Mouse (Mus musculus) kidney, adult 2 months (tissue): ENCODE results near the gene Brsk1. TPM values are rescaled to one million over a fixed set of nuclear protein-coding genes. Genes with fewer than 3 reads are reported as not detected.

Source experiments
- DNase-seq: peaks from one replicate; pipeline ENCODE4 v3.0.0; 2021
- H3K27ac ChIP-seq: fragments of 200-500 bp; 2 replicates; pipeline ENCODE4 v1.5.1; 2012; ENCODE audit warnings: low read depth, low read length, control low read depth, inconsistent platforms; ENCODE audit not compliant: insufficient read depth
- H3K27me3 ChIP-seq: fragments of 200-500 bp; replicated peaks from 2 replicates; pipeline ENCODE4 v1.6.1; 2012; ENCODE audit warnings: mild to moderate bottlenecking, moderate library complexity, low read length, inconsistent platforms; ENCODE audit not compliant: control insufficient read depth, insufficient read depth
- H3K36me3 ChIP-seq: fragments of 200-500 bp; 2 replicates; pipeline ENCODE4 v1.6.1; 2012; ENCODE audit warnings: mild to moderate bottlenecking, moderate library complexity, low read length, inconsistent platforms; ENCODE audit not compliant: control insufficient read depth, insufficient read depth
- H3K4me1 ChIP-seq: fragments of 200-500 bp; 2 replicates; pipeline ENCODE4 v1.6.1; 2011; ENCODE audit warnings: low read length; ENCODE audit not compliant: control insufficient read depth, insufficient read depth
- H3K4me3 ChIP-seq: fragments of 200-500 bp; 2 replicates; pipeline ENCODE4 v1.5.1; 2011; ENCODE audit warnings: mild to moderate bottlenecking, low read depth, low read length, control low read depth; ENCODE audit not compliant: insufficient read depth
- CTCF ChIP-seq: fragments of 200-500 bp; conservative IDR thresholded peaks from 2 replicates; pipeline ENCODE4 v1.5.1; 2011; ENCODE audit warnings: low read depth, mild to moderate bottlenecking, control low read depth, low read length, moderate library complexity, mixed read lengths; ENCODE audit not compliant: insufficient read depth, insufficient read length
- POLR2A ChIP-seq: fragments of 200-500 bp; IDR thresholded peaks from one replicate; pipeline ENCODE4 v1.6.1; 2011; ENCODE audit warnings: low read depth, low read length, control low read depth
- WGBS: fragments of 180-500 bp; shearing (Covaris S2); methylation state at CpG from one replicate; pipeline ENCODE4 v1.1.7; 2018; 5-methylcytosine and 5-hydroxymethylcytosine counted together
- polyA plus RNA-seq: library from polyadenylated mRNA; depleted of rRNA; stranded (reverse); fragments of >200 nt; gene quantifications from 2 replicates; pipeline ENCODE4 v1.2.3, GENCODE M21; 2012; rRNA removed

Brsk1 gene
- polyA plus RNA-seq, 1 experiment: 1.7 TPM

- no peak overlapping the region for H3K27ac ChIP-seq
- no peak overlapping the region for H3K4me3 ChIP-seq
- no peaks in the 10 kb centered on the region for H3K27me3 ChIP-seq
- DNase-seq: no peak
- H3K36me3 ChIP-seq: no peaks in the 10 kb centered on the region
- 73% methylated on average over 4 of the region's 4 CpGs for WGBS
- TF ChIP-seq CTCF (no peak), POLR2A (no peak)
- peaks cover 5% of the 10 kb centered on the region; the same call in 1 of the 2 replicates for H3K4me1 ChIP-seq
These were observed 57.9 kb downstream of the Brsk1 start for GRCm38 (mm10) chr7:4748321-4748720.

GRCm38 (mm10) chr7:4749169-4749568, 58.8 kb downstream of the Brsk1 start:
- no peak for TF ChIP-seq CTCF
- TF ChIP-seq POLR2A: no peak
- DNase-seq: no peak
- H3K4me3 ChIP-seq: no peak overlapping the region
- no peaks in the 10 kb centered on the region for H3K27me3 ChIP-seq
- peaks cover 5% of the 10 kb centered on the region; the same call in 1 of the 2 replicates for H3K4me1 ChIP-seq
- H3K36me3 ChIP-seq: no peaks in the 10 kb centered on the region
- 54% methylated on average over 2 of the region's 2 CpGs for WGBS
- no peak overlapping the region for H3K27ac ChIP-seq

- WGBS: 2% methylated on average over 30 of the region's 30 CpGs
- H3K36me3 ChIP-seq: no peaks in the 10 kb centered on the region
- no peak overlapping the region for H3K27ac ChIP-seq
- H3K4me3 ChIP-seq: peak overlapping the region; percentile 28
- TF ChIP-seq POLR2A (no peak), CTCF (no peak)
- H3K4me1 ChIP-seq: peaks cover 5% of the 10 kb centered on the region; the same call in 1 of the 2 replicates
- DNase-seq: peak; percentile 58
- no peaks in the 10 kb centered on the region for H3K27me3 ChIP-seq
These were observed 61.8 kb downstream of the Brsk1 start for GRCm38 (mm10) chr7:4751971-4752820.

GRCm38 (mm10) chr7:4752821-4753570, 62.6 kb downstream of the Brsk1 start, which contains the start of gene Cox6b2:
TSS of gene Cox6b2 (minus strand) at chr7:4753094.
- TF ChIP-seq POLR2A (no peak), CTCF (no peak)
- no peaks in the 10 kb centered on the region for H3K36me3 ChIP-seq
- H3K4me3 ChIP-seq: peak within 1 kb of the TSS; percentile 28
- peaks cover 5% of the 10 kb centered on the region; the same call in 1 of the 2 replicates for H3K4me1 ChIP-seq
- WGBS: 6% methylated on average over 24 of the region's 24 CpGs
- H3K27me3 ChIP-seq: no peaks in the 10 kb centered on the region
- peak; percentile 83 for DNase-seq
- H3K27ac ChIP-seq: no peak within 1 kb of the TSS

GRCm38 (mm10) chr7:4759670-4760069, 69.3 kb downstream of the Brsk1 start:
- Histone ChIP-seq H3K27me3 (no peaks in the 10 kb centered on the region), H3K4me1 (no peaks in the 10 kb centered on the region), H3K4me3 (no peak overlapping the region), H3K27ac (no peak overlapping the region), H3K36me3 (no peaks in the 10 kb centered on the region)
- WGBS: 45% methylated on average over 1 of the region's 1 CpGs
- no peak for DNase-seq
- TF ChIP-seq POLR2A: no peak
- TF ChIP-seq CTCF: no peak

- DNase-seq: no peak
- H3K36me3 ChIP-seq: no peaks in the 10 kb centered on the region
- H3K4me1 ChIP-seq: no peaks in the 10 kb centered on the region
- H3K27me3 ChIP-seq: no peaks in the 10 kb centered on the region
- TF ChIP-seq POLR2A (no peak), CTCF (no peak)
- H3K27ac ChIP-seq: no peak overlapping the region
- 25% methylated on average over 4 of the region's 4 CpGs for WGBS
- H3K4me3 ChIP-seq: no peak overlapping the region
These were observed 74.7 kb downstream of the Brsk1 start for GRCm38 (mm10) chr7:4764946-4765710.

Other genes with a start within 250 kb of the Brsk1 start
- gene Rdh13, start 245.0 kb upstream of the Brsk1 start, polyA plus RNA-seq: 21.0 and 23.8 TPM in 2 replicates
- 10.6 and 12.7 TPM in 2 replicates for gene Eps8l1, start 229.9 kb upstream of the Brsk1 start, polyA plus RNA-seq
- 31.0 and 33.0 TPM in 2 replicates for gene Ppp1r12c, start 188.9 kb upstream of the Brsk1 start, polyA plus RNA-seq
- 0.39 and 3.9 TPM in 2 replicates for gene Tnnt1, start 174.2 kb upstream of the Brsk1 start, polyA plus RNA-seq
- 2.1 and 2.6 TPM in 2 replicates for gene Tnni3, start 166.4 kb upstream of the Brsk1 start, polyA plus RNA-seq
- gene Dnaaf3, start 158.2 kb upstream of the Brsk1 start, polyA plus RNA-seq: 1.3 and 1.4 TPM in 2 replicates
- gene Syt5, start 143.1 kb upstream of the Brsk1 start, polyA plus RNA-seq: 0.55 and 1.0 TPM in 2 replicates
- gene Ptprh, start 86.6 kb upstream of the Brsk1 start, polyA plus RNA-seq: 0.22 and 0.24 TPM in 2 replicates
- 83.0 and 86.5 TPM in 2 replicates for gene Tmem86b, start 59.2 kb upstream of the Brsk1 start, polyA plus RNA-seq
- gene Ppp6r1, start 31.6 kb upstream of the Brsk1 start, polyA plus RNA-seq: 103 and 109 TPM in 2 replicates
- 36.6 and 39.4 TPM in 2 replicates for gene Hspbp1, start 5.5 kb upstream of the Brsk1 start, polyA plus RNA-seq
- gene Tmem150b, start 34.6 kb downstream of the Brsk1 start, polyA plus RNA-seq: 0.57 and 0.59 TPM in 2 replicates
- gene Kmt5c, start 49.5 kb downstream of the Brsk1 start, polyA plus RNA-seq: 83.2 and 101 TPM in 2 replicates
- gene Cox6b2, start 62.5 kb downstream of the Brsk1 start, polyA plus RNA-seq: 62.7 and 84.5 TPM in 2 replicates
- gene Fam71e2, start 80.7 kb downstream of the Brsk1 start, polyA plus RNA-seq: 0.08 and 0.09 TPM in 2 replicates
- 0.13 and 0.24 TPM in 2 replicates for gene Il11, start 92.3 kb downstream of the Brsk1 start, polyA plus RNA-seq
- 0.31 TPM in 1 of 2 replicates, not detected in the other for gene Tmem190, start 92.3 kb downstream of the Brsk1 start, polyA plus RNA-seq
- 57.8 and 87.8 TPM in 2 replicates for gene Tmem238, start 99.1 kb downstream of the Brsk1 start, polyA plus RNA-seq
- 340 and 597 TPM in 2 replicates for gene Rpl28, start 102.3 kb downstream of the Brsk1 start, polyA plus RNA-seq
- gene Ube2s, start 122.0 kb downstream of the Brsk1 start, polyA plus RNA-seq: 240 and 301 TPM in 2 replicates
- gene Shisa7, start 154.1 kb downstream of the Brsk1 start, polyA plus RNA-seq: 14.1 and 17.3 TPM in 2 replicates
- gene Isoc2b, start 179.7 kb downstream of the Brsk1 start, polyA plus RNA-seq: 41.1 and 47.9 TPM in 2 replicates
- 174 and 182 TPM in 2 replicates for gene Isoc2a, start 186.5 kb downstream of the Brsk1 start, polyA plus RNA-seq
- 0.16 TPM in 1 of 2 replicates, not detected in the other for gene Gm36210, start 215.9 kb downstream of the Brsk1 start, polyA plus RNA-seq
- gene Zfp628, start 224.6 kb downstream of the Brsk1 start, polyA plus RNA-seq: 12.6 and 14.4 TPM in 2 replicates
- gene Nat14, start 231.4 kb downstream of the Brsk1 start, polyA plus RNA-seq: 5.5 and 5.7 TPM in 2 replicates
- gene Ssc5d, start 235.2 kb downstream of the Brsk1 start, polyA plus RNA-seq: 1.8 and 2.1 TPM in 2 replicates